Mouse (Mus musculus): ENCODE measurements at regions not wholly inside any gene's neighbourhood (a gene's known extent, or its start where the extent isn't known, plus 50 kb on each side); places are given as distances from the start of the nearest gene placed in this dataset.

- TF ChIP-seq POLR2A (IDR thresholded peaks at IDR 0.05; ENCODE audit: borderline replicate concordance, low read depth, low read length) (no peak), CTCF (IDR thresholded peaks at IDR 0.05; ENCODE audit: low read depth, low read length) (no peak)
These were observed 95.9 kb upstream of the Sall1 start for GRCm38 (mm10) chr8:89139876-89140275.
